Mouse (Mus musculus): ENCODE results near the gene Polr1c. TPM values are rescaled to one million over a fixed set of nuclear protein-coding genes. Genes with fewer than 3 reads are reported as not detected.

The Polr1c gene
- total RNA-seq, 2 experiments from 2014 or later, result 5.8 to 26.4 TPM

GRCm38 (mm10) chr17:46237079-46237478 lies 10.8 kb downstream of the Polr1c start:
- peak; percentile 36; the same call in 1 of the 2 replicates for ATAC-seq (replicated peaks; ENCODE audit: low FRiP score, poor library complexity, severe bottlenecking)

GRCm38 (mm10) chr17:46236067-46236466 lies 11.8 kb downstream of the Polr1c start:
- no peak for ATAC-seq (replicated peaks; ENCODE audit: low FRiP score, poor library complexity, severe bottlenecking)

- ATAC-seq (replicated peaks; ENCODE audit: low FRiP score, poor library complexity, severe bottlenecking), result no peak
These were observed 20.3 kb downstream of the Polr1c start for GRCm38 (mm10) chr17:46227576-46227975.

- ATAC-seq (replicated peaks; ENCODE audit: low FRiP score, poor library complexity, severe bottlenecking), result no peak
These were observed 26.3 kb downstream of the Polr1c start for GRCm38 (mm10) chr17:46221601-46222000.

- no peak for ATAC-seq (replicated peaks; ENCODE audit: low FRiP score, poor library complexity, severe bottlenecking)
These were observed 37.3 kb downstream of the Polr1c start for GRCm38 (mm10) chr17:46210550-46210949.

GRCm38 (mm10) chr17:46206676-46207075 lies 41.2 kb downstream of the Polr1c start:
- no peak for ATAC-seq (replicated peaks; ENCODE audit: low FRiP score, poor library complexity, severe bottlenecking)

GRCm38 (mm10) chr17:46203078-46203477 lies 44.8 kb downstream of the Polr1c start:
- peak; percentile 33 for ATAC-seq (replicated peaks; ENCODE audit: low FRiP score, poor library complexity, severe bottlenecking)

- ATAC-seq (replicated peaks; ENCODE audit: low FRiP score, poor library complexity, severe bottlenecking), result peak; percentile 90
These were observed 45.3 kb downstream of the Polr1c start, which contains the start of the genes Polh and Xpo5 for GRCm38 (mm10) chr17:46202421-46203071. Gene Polh, minus strand, starts transcription at chr17:46202645. Gene Xpo5, plus strand, starts transcription at chr17:46202782.

- peak; percentile 56; the same call in 1 of the 2 replicates for ATAC-seq (replicated peaks; ENCODE audit: low FRiP score, poor library complexity, severe bottlenecking)
These were observed 46.7 kb downstream of the Polr1c start for GRCm38 (mm10) chr17:46201151-46201550.

Other genes starting within 250 kb of the Polr1c start
- gene Vegfa, start 215.7 kb downstream of the Polr1c start, total RNA-seq (2015; ENCODE audit: low replicate concordance), result 0.42 and 11.2 TPM in 2 replicates
- gene Vegfa, start 215.7 kb downstream of the Polr1c start, total RNA-seq (2017; ENCODE audit: low replicate concordance), result 3.5 and 6.4 TPM in 2 replicates
- gene Mrps18a, start 137.1 kb downstream of the Polr1c start, total RNA-seq (2015; ENCODE audit: low replicate concordance), result 11.3 and 22.7 TPM in 2 replicates
- gene Mrps18a, start 137.1 kb downstream of the Polr1c start, total RNA-seq (2017; ENCODE audit: low replicate concordance), result 9.0 and 19.4 TPM in 2 replicates
- gene Rsph9, start 103.8 kb downstream of the Polr1c start, total RNA-seq (2015; ENCODE audit: low replicate concordance), result 3.8 and 6.8 TPM in 2 replicates
- 9.9 TPM in 1 of 2 replicates, not detected in the other for gene Rsph9, start 103.8 kb downstream of the Polr1c start, total RNA-seq (2017; ENCODE audit: low replicate concordance)
- 75.0 and 75.3 TPM in 2 replicates for gene Mad2l1bp, start 94.5 kb downstream of the Polr1c start, total RNA-seq (2015; ENCODE audit: low replicate concordance)
- gene Mad2l1bp, start 94.5 kb downstream of the Polr1c start, total RNA-seq (2017; ENCODE audit: low replicate concordance), result 22.3 and 26.2 TPM in 2 replicates
- gene Gtpbp2, start 87.0 kb downstream of the Polr1c start, total RNA-seq (2015; ENCODE audit: low replicate concordance), result 369 and 467 TPM in 2 replicates
- gene Gtpbp2, start 87.0 kb downstream of the Polr1c start, total RNA-seq (2017; ENCODE audit: low replicate concordance), result 572 and 831 TPM in 2 replicates
- gene Polh, start 45.4 kb downstream of the Polr1c start, total RNA-seq (2015; ENCODE audit: low replicate concordance), result 40.4 and 61.2 TPM in 2 replicates
- 96.1 and 102 TPM in 2 replicates for gene Polh, start 45.4 kb downstream of the Polr1c start, total RNA-seq (2017; ENCODE audit: low replicate concordance)
- gene Xpo5, start 45.3 kb downstream of the Polr1c start, total RNA-seq (2015; ENCODE audit: low replicate concordance), result 26.8 and 35.0 TPM in 2 replicates
- 26.6 and 32.0 TPM in 2 replicates for gene Xpo5, start 45.3 kb downstream of the Polr1c start, total RNA-seq (2017; ENCODE audit: low replicate concordance)
- gene Yipf3, start within 50 bp of the Polr1c start, total RNA-seq (2015; ENCODE audit: low replicate concordance), result 46.5 and 53.7 TPM in 2 replicates
- gene Yipf3, start within 50 bp of the Polr1c start, total RNA-seq (2017; ENCODE audit: low replicate concordance), result 15.3 and 22.5 TPM in 2 replicates
- not detected in 2 replicates for gene Lrrc73, start 5.5 kb upstream of the Polr1c start, total RNA-seq (2015; ENCODE audit: low replicate concordance)
- gene Lrrc73, start 5.5 kb upstream of the Polr1c start, total RNA-seq (2017; ENCODE audit: low replicate concordance), result 0.39 TPM in 1 of 2 replicates, not detected in the other
- 2.2 and 21.8 TPM in 2 replicates for gene Tjap1, start 35.0 kb upstream of the Polr1c start, total RNA-seq (2015; ENCODE audit: low replicate concordance)
- 6.5 and 53.0 TPM in 2 replicates for gene Tjap1, start 35.0 kb upstream of the Polr1c start, total RNA-seq (2017; ENCODE audit: low replicate concordance)
- gene Dlk2, start 49.4 kb upstream of the Polr1c start, total RNA-seq (2015; ENCODE audit: low replicate concordance), result not detected in 2 replicates
- not detected in 2 replicates for gene Dlk2, start 49.4 kb upstream of the Polr1c start, total RNA-seq (2017; ENCODE audit: low replicate concordance)
- gene Abcc10, start 80.3 kb upstream of the Polr1c start, total RNA-seq (2015; ENCODE audit: low replicate concordance), result not detected in 2 replicates
- 0.53 TPM in 1 of 2 replicates, not detected in the other for gene Abcc10, start 80.3 kb upstream of the Polr1c start, total RNA-seq (2017; ENCODE audit: low replicate concordance)
- gene Zfp318, start 135.7 kb upstream of the Polr1c start, total RNA-seq (2015; ENCODE audit: low replicate concordance), result 0.72 and 8.8 TPM in 2 replicates
- 3.3 and 10.1 TPM in 2 replicates for gene Zfp318, start 135.7 kb upstream of the Polr1c start, total RNA-seq (2017; ENCODE audit: low replicate concordance)
- gene Crip3, start 180.9 kb upstream of the Polr1c start, total RNA-seq (2015; ENCODE audit: low replicate concordance), result not detected in 2 replicates
- not detected in 2 replicates for gene Crip3, start 180.9 kb upstream of the Polr1c start, total RNA-seq (2017; ENCODE audit: low replicate concordance)
- gene Slc22a7, start 190.4 kb upstream of the Polr1c start, total RNA-seq (2015; ENCODE audit: low replicate concordance), result not detected in 2 replicates
- gene Slc22a7, start 190.4 kb upstream of the Polr1c start, total RNA-seq (2017; ENCODE audit: low replicate concordance), result not detected in 2 replicates
- not detected in 2 replicates for gene Ttbk1, start 239.6 kb upstream of the Polr1c start, total RNA-seq (2015; ENCODE audit: low replicate concordance)
- gene Ttbk1, start 239.6 kb upstream of the Polr1c start, total RNA-seq (2017; ENCODE audit: low replicate concordance), result not detected in 2 replicates
- gene Dnph1, start 248.7 kb upstream of the Polr1c start, total RNA-seq (2015; ENCODE audit: low replicate concordance), result 3.8 and 5.0 TPM in 2 replicates
- gene Dnph1, start 248.7 kb upstream of the Polr1c start, total RNA-seq (2017; ENCODE audit: low replicate concordance), result 0.64 and 1.9 TPM in 2 replicates

All from erythroid progenitor cell, adult 5-6 weeks (primary cell).